Mouse (Mus musculus) stomach, embryonic 16.5 days (tissue): ENCODE measurements at regions not wholly inside any gene's neighbourhood (a gene's known extent, or its start where the extent isn't known, plus 50 kb on each side); places are given as distances from the start of the nearest gene placed in this dataset.

Source experiments
- ATAC-seq: fragments of 200-750 bp; cut with Nextera tagmentation; 2 replicates; pipeline ENCODE4 v1.8.0; 2017; ENCODE audit warnings: moderate number of reproducible peaks, moderate TSS enrichment; ENCODE audit not compliant: insufficient read depth, low FRiP score
- H3K27ac ChIP-seq: fragments of 300-500 bp; sonication (generic); 2 replicates; pipeline ENCODE4 v1.5.1; 2014; ENCODE audit warnings: low read length
- H3K27me3 ChIP-seq: fragments of 300-500 bp; sonication (generic); 2 replicates; pipeline ENCODE4 v1.6.1; 2014; ENCODE audit warnings: low read length, control low read depth, mixed read lengths; ENCODE audit not compliant: control insufficient read depth, insufficient read depth
- H3K36me3 ChIP-seq: fragments of 300-500 bp; sonication (generic); 2 replicates; pipeline ENCODE4 v1.6.1; 2014; ENCODE audit warnings: low read length; ENCODE audit not compliant: control insufficient read depth, insufficient read depth
- H3K4me1 ChIP-seq: fragments of 300-500 bp; sonication (generic); 2 replicates; pipeline ENCODE4 v1.6.1; 2014; ENCODE audit warnings: low read length, control low read depth, mixed read lengths; ENCODE audit not compliant: control insufficient read depth, insufficient read depth
- H3K4me2 ChIP-seq: fragments of 300-500 bp; sonication (generic); 2 replicates; pipeline ENCODE4 v1.6.1; 2014; ENCODE audit warnings: low read depth, low read length, mixed read lengths
- H3K4me3 ChIP-seq: fragments of 300-500 bp; sonication (generic); replicated peaks from 2 replicates; pipeline ENCODE4 v1.5.1; 2014; ENCODE audit warnings: mild to moderate bottlenecking, low read length
- H3K9ac ChIP-seq: fragments of 300-500 bp; sonication (generic); 2 replicates; pipeline ENCODE4 v1.6.1; 2014; ENCODE audit warnings: low read length
- H3K9me3 ChIP-seq: fragments of 300-500 bp; sonication (generic); replicated peaks from 2 replicates; pipeline ENCODE4 v1.6.1; 2016; ENCODE audit warnings: low read length, control low read depth; ENCODE audit not compliant: control insufficient read depth
- WGBS: fragments of 180-500 bp; shearing (Covaris S2); extraction: QIAGEN DNeasy Blood & Tissue Kit; methylation state at CpG from one replicate; pipeline ENCODE4 v1.1.7; 2014; 5-methylcytosine and 5-hydroxymethylcytosine counted together

GRCm38 (mm10) chr10:98541062-98541461 is 373.1 kb upstream of the Atp2b1 start:
- Histone ChIP-seq H3K9me3 (no peaks in the 10 kb centered on the region), H3K4me2 (no peak overlapping the region), H3K9ac (no peak overlapping the region), H3K4me1 (peaks cover 11% of the 10 kb centered on the region), H3K27ac (no peak overlapping the region), H3K36me3 (no peaks in the 10 kb centered on the region), H3K4me3 (no peak overlapping the region), H3K27me3 (no peaks in the 10 kb centered on the region)
- no peak for ATAC-seq

GRCm38 (mm10) chr10:98542072-98542471 is 372.1 kb upstream of the Atp2b1 start:
- H3K9me3 ChIP-seq = no peaks in the 10 kb centered on the region
- no peaks in the 10 kb centered on the region for H3K36me3 ChIP-seq
- no peaks in the 10 kb centered on the region for H3K27me3 ChIP-seq
- no peak for ATAC-seq
- no peak overlapping the region for H3K4me2 ChIP-seq
- peaks cover 11% of the 10 kb centered on the region for H3K4me1 ChIP-seq
- no peak overlapping the region for H3K4me3 ChIP-seq
- 91% methylated on average over 2 of the region's 2 CpGs for WGBS
- no peak overlapping the region for H3K9ac ChIP-seq
- no peak overlapping the region for H3K27ac ChIP-seq

GRCm38 (mm10) chr10:98543253-98543997 is 370.8 kb upstream of the Atp2b1 start:
- H3K4me2 ChIP-seq = no peak overlapping the region
- peak; percentile 44; the same call in 1 of the 2 replicates for ATAC-seq
- no peak overlapping the region for H3K4me3 ChIP-seq
- peak overlapping the region; percentile 18 for H3K27ac ChIP-seq
- no peaks in the 10 kb centered on the region for H3K9me3 ChIP-seq
- WGBS = 22% methylated on average over 8 of the region's 8 CpGs
- H3K9ac ChIP-seq = no peak overlapping the region
- no peaks in the 10 kb centered on the region for H3K27me3 ChIP-seq
- no peaks in the 10 kb centered on the region for H3K36me3 ChIP-seq
- peaks cover 11% of the 10 kb centered on the region for H3K4me1 ChIP-seq

- no peak overlapping the region for H3K4me2 ChIP-seq
- ATAC-seq = no peak
- H3K4me1 ChIP-seq = peaks cover 11% of the 10 kb centered on the region
- no peaks in the 10 kb centered on the region for H3K27me3 ChIP-seq
- no peaks in the 10 kb centered on the region for H3K36me3 ChIP-seq
- no peaks in the 10 kb centered on the region for H3K9me3 ChIP-seq
- WGBS = 35% methylated on average over 5 of the region's 5 CpGs
- H3K4me3 ChIP-seq = no peak overlapping the region
- no peak overlapping the region for H3K9ac ChIP-seq
- no peak overlapping the region; the same call in 1 of the 2 replicates for H3K27ac ChIP-seq
Observed at GRCm38 (mm10) chr10:98543998-98544349, 370.2 kb upstream of the Atp2b1 start.

GRCm38 (mm10) chr10:98554575-98554974 is 359.6 kb upstream of the Atp2b1 start:
- no peak overlapping the region for H3K9ac ChIP-seq
- WGBS = 77% methylated on average over 3 of the region's 3 CpGs

GRCm38 (mm10) chr10:98557470-98558060 is 356.6 kb upstream of the Atp2b1 start:
- Histone ChIP-seq H3K36me3 (no peaks in the 10 kb centered on the region), H3K4me1 (no peaks in the 10 kb centered on the region), H3K9ac (no peak overlapping the region), H3K4me2 (no peak overlapping the region), H3K27me3 (no peaks in the 10 kb centered on the region), H3K4me3 (no peak overlapping the region), H3K27ac (no peak overlapping the region), H3K9me3 (no peaks in the 10 kb centered on the region)
- no peak for ATAC-seq
- WGBS = 78% methylated on average over 9 of the region's 9 CpGs

More at GRCm38 (mm10) chr10:98554575-98554974, 359.6 kb upstream of the Atp2b1 start:
- Histone ChIP-seq H3K27ac (no peak overlapping the region), H3K4me1 (no peaks in the 10 kb centered on the region), H3K36me3 (no peaks in the 10 kb centered on the region), H3K9me3 (no peaks in the 10 kb centered on the region), H3K4me2 (no peak overlapping the region), H3K4me3 (no peak overlapping the region), H3K27me3 (no peaks in the 10 kb centered on the region)
- no peak for ATAC-seq

GRCm38 (mm10) chr10:98558560-98558959 is 355.6 kb upstream of the Atp2b1 start:
- no peaks in the 10 kb centered on the region for H3K27me3 ChIP-seq
- no peaks in the 10 kb centered on the region for H3K4me1 ChIP-seq
- H3K9me3 ChIP-seq = no peaks in the 10 kb centered on the region

GRCm38 (mm10) chr10:98562297-98562912 is 351.8 kb upstream of the Atp2b1 start:
- ATAC-seq = no peak
- H3K27me3 ChIP-seq = no peaks in the 10 kb centered on the region
- H3K9me3 ChIP-seq = no peaks in the 10 kb centered on the region
- no peak overlapping the region for H3K4me3 ChIP-seq
- H3K27ac ChIP-seq = no peak overlapping the region
- WGBS = 75% methylated on average over 2 of the region's 2 CpGs
- no peak overlapping the region for H3K4me2 ChIP-seq
- H3K36me3 ChIP-seq = no peaks in the 10 kb centered on the region
- H3K9ac ChIP-seq = no peak overlapping the region
- H3K4me1 ChIP-seq = no peaks in the 10 kb centered on the region

More at GRCm38 (mm10) chr10:98558560-98558959, 355.6 kb upstream of the Atp2b1 start:
- Histone ChIP-seq H3K9ac (no peak overlapping the region), H3K4me2 (no peak overlapping the region), H3K27ac (no peak overlapping the region), H3K36me3 (no peaks in the 10 kb centered on the region), H3K4me3 (no peak overlapping the region)
- ATAC-seq = no peak
- 78% methylated on average over 2 of the region's 2 CpGs for WGBS

- ATAC-seq = no peak
- H3K9me3 ChIP-seq = no peaks in the 10 kb centered on the region
- H3K9ac ChIP-seq = no peak overlapping the region
- no peaks in the 10 kb centered on the region for H3K27me3 ChIP-seq
- WGBS = 46% methylated on average over 16 of the region's 16 CpGs
- H3K36me3 ChIP-seq = no peaks in the 10 kb centered on the region
- no peaks in the 10 kb centered on the region for H3K4me1 ChIP-seq
- H3K27ac ChIP-seq = no peak overlapping the region
- H3K4me2 ChIP-seq = no peak overlapping the region
- no peak overlapping the region for H3K4me3 ChIP-seq
Observed at GRCm38 (mm10) chr10:98572782-98573536, 341.2 kb upstream of the Atp2b1 start.
